11 mouse cellular contexts compared by ENCODE assay signal in the genomic region with DNA sequence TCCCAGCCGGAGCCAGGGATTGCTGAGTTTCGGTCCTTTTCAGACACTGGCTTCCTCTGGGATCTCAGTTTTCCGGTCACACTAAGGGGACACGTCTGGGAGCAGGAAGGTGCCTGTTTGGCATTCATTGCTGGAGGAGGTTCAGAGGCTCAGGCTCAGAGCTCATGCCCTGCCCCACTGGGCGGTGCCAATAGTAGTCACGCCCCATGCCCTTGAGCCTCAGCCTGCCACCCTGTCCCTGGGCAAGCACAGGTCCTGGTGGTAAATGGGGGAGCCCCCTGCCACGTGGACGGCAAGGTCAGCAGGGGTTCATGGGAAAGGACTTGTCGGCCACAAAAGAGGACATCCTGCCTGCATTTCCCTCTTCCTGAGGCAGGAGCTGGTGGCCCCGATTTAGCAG. TPM values are rescaled to one million over a fixed set of nuclear protein-coding genes. Genes with fewer than 3 reads are reported as not detected.
DNase-seq lines count a peak whose midpoint lies in the region; ATAC-seq and TF ChIP-seq lines count a peak whose summit lies in the region.
"Had no signal": no experiment of that assay in that cellular context is flagged by ENCODE, and none has a peak within 500 bp of the region (broad histone marks: within the 10 kb centered on the region; RNA-seq: fewer than 3 reads in every experiment).

No protein-coding gene starts in this region.

- peak; percentile 34 for DNase-seq in retina, postnatal 1 day
- no peak for DNase-seq in retina, embryonic 14.5 days (ENCODE audit: low spot score)
- peak; percentile 29 to 41 for DNase-seq in heart, postnatal 14 days
- no peak for DNase-seq in liver, embryonic 11.5 days (ENCODE audit: low spot score)
- peak; percentile 45 for DNase-seq in stomach, postnatal 0 days (ENCODE audit: low spot score)
- no peak for DNase-seq in frontal cortex, postnatal 10 days (ENCODE audit: low spot score in 2 of 2)

- H3K4me1 ChIP-seq in liver, embryonic 11.5 days (replicated peaks; ENCODE audit: control insufficient read depth, insufficient read depth, low read length): no peaks in the 10 kb centered on the region
- H3K4me1 ChIP-seq in stomach, postnatal 0 days (replicated peaks; ENCODE audit: control insufficient read depth, insufficient read depth): no peaks in the 10 kb centered on the region
- peaks cover 15% of the 10 kb centered on the region; the same call in 1 of the 2 replicates for H3K4me1 ChIP-seq in forebrain, embryonic 15.5 days
- peaks cover 9% of the 10 kb centered on the region; the same call in 1 of the 2 replicates for H3K4me1 ChIP-seq in forebrain, embryonic 12.5 days

- no peak for TF ChIP-seq EP300 in stomach, postnatal 0 days (optimal IDR thresholded peaks at IDR 0.05)

- 0 out of 2 replicates have a peak overlapping the region, but pooled peaks have one; percentile 2 for H3K4me2 ChIP-seq in liver, embryonic 11.5 days
- no peak overlapping the region for H3K4me2 ChIP-seq in stomach, postnatal 0 days (replicated peaks; ENCODE audit: low read depth)
- H3K4me2 ChIP-seq in forebrain, embryonic 15.5 days (replicated peaks): no peak overlapping the region
- no peak overlapping the region for H3K4me2 ChIP-seq in forebrain, embryonic 12.5 days
- H3K4me2 ChIP-seq: midbrain, embryonic 12.5 days had no signal

- H3K27ac ChIP-seq in liver, embryonic 11.5 days (ENCODE audit: low read depth, low read length): no peak overlapping the region
- no peak overlapping the region for H3K27ac ChIP-seq in stomach, postnatal 0 days (replicated peaks)
- no peak overlapping the region for H3K27ac ChIP-seq in forebrain, embryonic 15.5 days (replicated peaks)
- H3K27ac ChIP-seq in forebrain, embryonic 12.5 days: no peak overlapping the region
- H3K27ac ChIP-seq: midbrain, embryonic 12.5 days had no signal

- WGBS in liver, embryonic 11.5 days: 11% methylated on average over 10 of the region's 10 CpGs
- 19% methylated on average over 10 of the region's 10 CpGs for WGBS in stomach, postnatal 0 days
- WGBS in forebrain, embryonic 15.5 days: 21% methylated on average over 9 of the region's 10 CpGs
- 20% methylated on average over 10 of the region's 10 CpGs for whole genome bisulfite sequencing in forebrain, embryonic 12.5 days

- peak; percentile 53 for ATAC-seq in liver, embryonic 11.5 days (replicated peaks; ENCODE audit: low FRiP score)
- peak; percentile 50; the same call in 1 of the 2 replicates for ATAC-seq in stomach, postnatal 0 days (ENCODE audit: low FRiP score, low TSS enrichment)
- ATAC-seq in forebrain, embryonic 15.5 days (replicated peaks): no peak
- ATAC-seq in forebrain, embryonic 12.5 days (ENCODE audit: low FRiP score): no peak

- intact Hi-C loops in heart, postnatal 14 days (cut with DNase I): no loop called here

- no peak for TF ChIP-seq CTCF in stomach, postnatal 0 days (IDR thresholded peaks at IDR 0.05; ENCODE audit: low read depth)

- no peak overlapping the region for H3K9ac ChIP-seq in liver, embryonic 11.5 days (ENCODE audit: low read depth, low read length)
- no peak overlapping the region for H3K9ac ChIP-seq in stomach, postnatal 0 days (ENCODE audit: low read length)
- no peak overlapping the region for H3K9ac ChIP-seq in forebrain, embryonic 15.5 days (replicated peaks)
- no peak overlapping the region for H3K9ac ChIP-seq in forebrain, embryonic 12.5 days
- H3K9ac ChIP-seq: midbrain, embryonic 12.5 days had no signal

- H3K9me3 ChIP-seq in liver, embryonic 11.5 days (ENCODE audit: control insufficient read depth, low read length): no peaks in the 10 kb centered on the region
- H3K9me3 ChIP-seq in stomach, postnatal 0 days (ENCODE audit: control insufficient read depth, low read length): no peaks in the 10 kb centered on the region
- no peaks in the 10 kb centered on the region for H3K9me3 ChIP-seq in forebrain, embryonic 15.5 days
- H3K9me3 ChIP-seq in forebrain, embryonic 12.5 days: no peaks in the 10 kb centered on the region
- H3K9me3 ChIP-seq: midbrain, embryonic 12.5 days had no signal

- peaks cover 34% of the 10 kb centered on the region for H3K27me3 ChIP-seq in liver, embryonic 11.5 days (replicated peaks; ENCODE audit: control insufficient read depth, insufficient read depth, low read length)
- no peaks in the 10 kb centered on the region for H3K27me3 ChIP-seq in stomach, postnatal 0 days (ENCODE audit: control insufficient read depth, insufficient read depth, low read length)
- peaks cover 31% of the 10 kb centered on the region for H3K27me3 ChIP-seq in forebrain, embryonic 15.5 days
- H3K27me3 ChIP-seq in forebrain, embryonic 12.5 days: peaks cover 66% of the 10 kb centered on the region

- H3K4me3 ChIP-seq in liver, embryonic 11.5 days (ENCODE audit: low read depth, low read length): no peak overlapping the region
- no peak overlapping the region for H3K4me3 ChIP-seq in stomach, postnatal 0 days (ENCODE audit: low read depth, low read length)
- H3K4me3 ChIP-seq in forebrain, embryonic 15.5 days: no peak overlapping the region
- no peak overlapping the region for H3K4me3 ChIP-seq in forebrain, embryonic 12.5 days (replicated peaks)
- H3K4me3 ChIP-seq: midbrain, embryonic 12.5 days had no signal

- H3K36me3 ChIP-seq in liver, embryonic 11.5 days (ENCODE audit: control insufficient read depth, insufficient read depth, low read length): no peaks in the 10 kb centered on the region
- no peaks in the 10 kb centered on the region for H3K36me3 ChIP-seq in stomach, postnatal 0 days (ENCODE audit: control insufficient read depth, insufficient read depth, low read length)
- H3K36me3 ChIP-seq in forebrain, embryonic 15.5 days: no peaks in the 10 kb centered on the region
- no peaks in the 10 kb centered on the region for H3K36me3 ChIP-seq in forebrain, embryonic 12.5 days (replicated peaks)
- H3K36me3 ChIP-seq: midbrain, embryonic 12.5 days had no signal

RNA-seq across cellular contexts. Expression of a gene that starts 4.3 kb away (rescaled TPM):
- 10 to 100 TPM; 11.1 to 11.6 TPM for total RNA-seq in heart, postnatal 14 days (2021)
- 9.2 and 9.9 TPM in 2 replicates for polyA plus RNA-seq in liver, embryonic 11.5 days (2014; fragmentation: Nextera tagmentation; extraction: Ambion mirVana)
- polyA plus RNA-seq in stomach, postnatal 0 days (2015; fragmentation: Nextera tagmentation; extraction: Ambion mirVana): 1.4 and 1.5 TPM in 2 replicates
- polyA plus RNA-seq in forebrain, embryonic 15.5 days (2015; fragmentation: Nextera tagmentation; extraction: Ambion mirVana): 1.4 TPM in 2 replicates
- polyA plus RNA-seq in forebrain, embryonic 12.5 days (2016; fragmentation: Nextera tagmentation; extraction: Ambion mirVana): 2.1 and 2.3 TPM in 2 replicates

RNA-seq across cellular contexts. Expression of a gene that starts 50.1 kb away (rescaled TPM):
- total RNA-seq in heart, postnatal 14 days (2021): 10 to 100 TPM in 1 of 2 experiments, not detected in 1; 58.2 TPM
- not detected in 2 replicates for polyA plus RNA-seq in liver, embryonic 11.5 days (2014; fragmentation: Nextera tagmentation; extraction: Ambion mirVana)
- 3.6 and 3.9 TPM in 2 replicates for polyA plus RNA-seq in stomach, postnatal 0 days (2015; fragmentation: Nextera tagmentation; extraction: Ambion mirVana)
- not detected in 2 replicates for polyA plus RNA-seq in forebrain, embryonic 15.5 days (2015; fragmentation: Nextera tagmentation; extraction: Ambion mirVana)
- not detected in 2 replicates for polyA plus RNA-seq in forebrain, embryonic 12.5 days (2016; fragmentation: Nextera tagmentation; extraction: Ambion mirVana)
- total RNA-seq: gastrocnemius, adult 8-10 months had no signal
- polyA plus RNA-seq: midbrain, embryonic 12.5 days had no signal

RNA-seq across cellular contexts. Expression of a gene that starts 56.7 kb away (rescaled TPM):
- total RNA-seq in heart, postnatal 14 days (2021): not detected
- not detected in 2 replicates for polyA plus RNA-seq in liver, embryonic 11.5 days (2014; fragmentation: Nextera tagmentation; extraction: Ambion mirVana)
- polyA plus RNA-seq in stomach, postnatal 0 days (2015; fragmentation: Nextera tagmentation; extraction: Ambion mirVana): not detected in 2 replicates
- polyA plus RNA-seq in forebrain, embryonic 15.5 days (2015; fragmentation: Nextera tagmentation; extraction: Ambion mirVana): not detected in 2 replicates
- polyA plus RNA-seq in forebrain, embryonic 12.5 days (2016; fragmentation: Nextera tagmentation; extraction: Ambion mirVana): not detected in 2 replicates
- total RNA-seq: gastrocnemius, adult 8-10 months had no signal
- polyA plus RNA-seq: midbrain, embryonic 12.5 days; spleen, adult 2 months had no signal

Comparison
In these comparisons a context has a peak if more than half of its experiments do, and no peak if none do; other contexts are left out.
1. DNase-seq: peak in retina, postnatal 1 day (single experiment), heart, postnatal 14 days (2 of 2) and stomach, postnatal 0 days (single experiment); none in retina, embryonic 14.5 days (single experiment), liver, embryonic 11.5 days (single experiment) and frontal cortex, postnatal 10 days (0 of 2).
2. ATAC-seq: peak in liver, embryonic 11.5 days (single experiment) and stomach, postnatal 0 days (single experiment); none in forebrain, embryonic 15.5 days (single experiment) and forebrain, embryonic 12.5 days (single experiment).